Mouse (Mus musculus): ENCODE measurements around the gene Nol3. TPM values are rescaled to one million over a fixed set of nuclear protein-coding genes. Genes with fewer than 3 reads are reported as not detected.

Nol3 gene
- polyA plus RNA-seq, 1 experiment from 2014 or later = 0.73 TPM

- WGBS (ENCODE audit: missing documents) = 88% methylated on average over 7 of the region's 9 CpGs
- Histone ChIP-seq H3K27ac (0 out of 2 replicates have a peak overlapping the region, but pooled peaks have one; percentile 12), H3K4me3 (ENCODE audit: inconsistent target) (no peak overlapping the region), H3K79me2 (ENCODE audit: inconsistent target) (peaks cover 26% of the 10 kb centered on the region), H3K36me3 (ENCODE audit: inconsistent target) (peaks cover 43% of the 10 kb centered on the region; the same call in 1 of the 2 replicates)
Measured at GRCm38 (mm10) chr8:105303874-105304273, 27.9 kb downstream of the Nol3 start.

- H3K79me2 ChIP-seq (ENCODE audit: inconsistent target) = peaks cover 19% of the 10 kb centered on the region
- H3K36me3 ChIP-seq (ENCODE audit: inconsistent target) = peaks cover 50% of the 10 kb centered on the region; the same call in 1 of the 2 replicates
- WGBS (ENCODE audit: missing documents) = 71% methylated on average over 9 of the region's 9 CpGs
- peak overlapping the region; percentile 27; the same call in 1 of the 2 replicates for H3K27ac ChIP-seq
- no peak overlapping the region for H3K4me3 ChIP-seq (ENCODE audit: inconsistent target)
Measured at GRCm38 (mm10) chr8:105304325-105305210, 28.6 kb downstream of the Nol3 start.

GRCm38 (mm10) chr8:105305211-105306145, 29.5 kb downstream of the Nol3 start, which contains the start of gene Elmo3:
Gene Elmo3 (plus strand): TSS chr8:105305601.
- Histone ChIP-seq H3K27ac (peak within 1 kb of the TSS; percentile 27; the same call in 1 of the 2 replicates), H3K4me3 (ENCODE audit: inconsistent target) (no peak within 1 kb of the TSS), H3K79me2 (ENCODE audit: inconsistent target) (peaks cover 10% of the 10 kb centered on the region; the same call in 1 of the 2 replicates), H3K36me3 (ENCODE audit: inconsistent target) (peaks cover 48% of the 10 kb centered on the region; the same call in 1 of the 2 replicates)
- WGBS (ENCODE audit: missing documents) = 23% methylated on average over 29 of the region's 30 CpGs

GRCm38 (mm10) chr8:105306146-105306691, 30.3 kb downstream of the Nol3 start:
- H3K4me3 ChIP-seq (ENCODE audit: inconsistent target) = no peak overlapping the region
- H3K36me3 ChIP-seq (ENCODE audit: inconsistent target) = peaks cover 41% of the 10 kb centered on the region; the same call in 1 of the 2 replicates
- H3K27ac ChIP-seq = no peak overlapping the region
- H3K79me2 ChIP-seq (ENCODE audit: inconsistent target) = peaks cover 3% of the 10 kb centered on the region; the same call in 1 of the 2 replicates
- WGBS (ENCODE audit: missing documents) = 62% methylated on average over 5 of the region's 5 CpGs

- Histone ChIP-seq H3K79me2 (ENCODE audit: inconsistent target) (no peaks in the 10 kb centered on the region), H3K36me3 (ENCODE audit: inconsistent target) (peaks cover 37% of the 10 kb centered on the region), H3K4me3 (ENCODE audit: inconsistent target) (no peak overlapping the region), H3K27ac (no peak overlapping the region)
- WGBS (ENCODE audit: missing documents) = 96% methylated on average over 13 of the region's 13 CpGs
Measured at GRCm38 (mm10) chr8:105307670-105308069, 31.7 kb downstream of the Nol3 start.

GRCm38 (mm10) chr8:105308428-105308827, 32.5 kb downstream of the Nol3 start:
- WGBS (ENCODE audit: missing documents) = 93% methylated on average over 10 of the region's 10 CpGs
- Histone ChIP-seq H3K4me3 (ENCODE audit: inconsistent target) (no peak overlapping the region), H3K36me3 (ENCODE audit: inconsistent target) (peaks cover 45% of the 10 kb centered on the region), H3K79me2 (ENCODE audit: inconsistent target) (no peaks in the 10 kb centered on the region), H3K27ac (no peak overlapping the region)

GRCm38 (mm10) chr8:105309142-105309847, 33.4 kb downstream of the Nol3 start:
- Histone ChIP-seq H3K27ac (no peak overlapping the region), H3K36me3 (ENCODE audit: inconsistent target) (peaks cover 53% of the 10 kb centered on the region), H3K4me3 (ENCODE audit: inconsistent target) (no peak overlapping the region), H3K79me2 (ENCODE audit: inconsistent target) (no peaks in the 10 kb centered on the region)
- WGBS (ENCODE audit: missing documents) = 90% methylated on average over 14 of the region's 15 CpGs

- Histone ChIP-seq H3K36me3 (ENCODE audit: inconsistent target) (peaks cover 56% of the 10 kb centered on the region), H3K79me2 (ENCODE audit: inconsistent target) (no peaks in the 10 kb centered on the region), H3K4me3 (ENCODE audit: inconsistent target) (no peak overlapping the region), H3K27ac (no peak overlapping the region)
- WGBS (ENCODE audit: missing documents) = 97% methylated on average over 8 of the region's 8 CpGs
Measured at GRCm38 (mm10) chr8:105310118-105310517, 34.2 kb downstream of the Nol3 start.

GRCm38 (mm10) chr8:105311718-105312117, 35.8 kb downstream of the Nol3 start:
- Histone ChIP-seq H3K4me3 (ENCODE audit: inconsistent target) (no peak overlapping the region), H3K27ac (no peak overlapping the region), H3K79me2 (ENCODE audit: inconsistent target) (no peaks in the 10 kb centered on the region), H3K36me3 (ENCODE audit: inconsistent target) (peaks cover 64% of the 10 kb centered on the region)
- WGBS (ENCODE audit: missing documents) = 90% methylated on average over 1 of the region's 1 CpGs

- WGBS (ENCODE audit: missing documents) = 93% methylated on average over 8 of the region's 8 CpGs
- H3K4me3 ChIP-seq (ENCODE audit: inconsistent target) = no peak overlapping the region
- H3K36me3 ChIP-seq (ENCODE audit: inconsistent target) = peaks cover 56% of the 10 kb centered on the region
- H3K27ac ChIP-seq = no peak overlapping the region
- H3K79me2 ChIP-seq (ENCODE audit: inconsistent target) = no peaks in the 10 kb centered on the region
Measured at GRCm38 (mm10) chr8:105312891-105313481, 37.0 kb downstream of the Nol3 start.

- Histone ChIP-seq H3K27ac (no peak overlapping the region), H3K36me3 (ENCODE audit: inconsistent target) (peaks cover 48% of the 10 kb centered on the region)
- WGBS (ENCODE audit: missing documents) = 94% methylated on average over 9 of the region's 9 CpGs
Measured at GRCm38 (mm10) chr8:105313622-105314402, 37.9 kb downstream of the Nol3 start.

GRCm38 (mm10) chr8:105315073-105315769, 39.3 kb downstream of the Nol3 start:
- H3K4me3 ChIP-seq (ENCODE audit: inconsistent target) = no peak overlapping the region
- peaks cover 33% of the 10 kb centered on the region for H3K36me3 ChIP-seq (ENCODE audit: inconsistent target)
- no peaks in the 10 kb centered on the region for H3K79me2 ChIP-seq (ENCODE audit: inconsistent target)
- no peak overlapping the region for H3K27ac ChIP-seq
- 99% methylated on average over 17 of the region's 18 CpGs for WGBS (ENCODE audit: missing documents)

More at GRCm38 (mm10) chr8:105313622-105314402, 37.9 kb downstream of the Nol3 start:
- H3K4me3 ChIP-seq (ENCODE audit: inconsistent target) = no peak overlapping the region
- H3K79me2 ChIP-seq (ENCODE audit: inconsistent target) = no peaks in the 10 kb centered on the region

Measured in macrophage (primary cell).